Mouse (Mus musculus) embryonic facial prominence, embryonic 11.5 days (tissue): ENCODE measurements around the gene Dpep1. TPM values are rescaled to one million over a fixed set of nuclear protein-coding genes. Genes with fewer than 3 reads are reported as not detected.
A peak's percentile ranks its signal among the peaks of the same experiment; 100 is the strongest.

ENCODE experiments used
- ATAC-seq: fragments of 200-750 bp; cut with Nextera tagmentation; replicated peaks from 2 replicates; pipeline ENCODE4 v1.8.0; 2017; ENCODE audit warnings: low read depth; ENCODE audit not compliant: insufficient number of reproducible peaks, low FRiP score, low TSS enrichment
- DNase-seq: peaks from one replicate; pipeline ENCODE4 v3.0.0-alpha.2; 2015; ENCODE audit warnings: low spot score
- H3K27ac ChIP-seq: fragments of 300-500 bp; sonication (generic); replicated peaks from 2 replicates; pipeline ENCODE4 v1.5.1; 2014; ENCODE audit warnings: mild to moderate bottlenecking, low read depth, low read length, control low read depth
- H3K27me3 ChIP-seq: fragments of 300-500 bp; sonication (generic); 2 replicates; pipeline ENCODE4 v1.6.1; 2014; ENCODE audit warnings: mild to moderate bottlenecking, low read length, moderate library complexity, mixed read lengths; ENCODE audit not compliant: control insufficient read depth, insufficient read depth
- H3K36me3 ChIP-seq: fragments of 300-500 bp; sonication (generic); replicated peaks from 2 replicates; pipeline ENCODE4 v1.6.1; 2014; ENCODE audit warnings: low read depth, mild to moderate bottlenecking, low read length, moderate library complexity, mixed read lengths; ENCODE audit not compliant: control insufficient read depth, insufficient read depth
- H3K4me1 ChIP-seq: fragments of 300-500 bp; sonication (generic); 2 replicates; pipeline ENCODE4 v1.6.1; 2014; ENCODE audit warnings: low read length, mixed read lengths; ENCODE audit not compliant: control insufficient read depth, insufficient read depth
- H3K4me2 ChIP-seq: fragments of 300-500 bp; sonication (generic); 2 replicates; pipeline ENCODE4 v1.6.1; 2014; ENCODE audit warnings: low read depth, mild to moderate bottlenecking, control low read depth, low read length, moderate library complexity
- H3K4me3 ChIP-seq: fragments of 300-500 bp; sonication (generic); 2 replicates; pipeline ENCODE4 v1.5.1; 2014; ENCODE audit warnings: low read depth, low read length, control low read depth
- H3K9ac ChIP-seq: fragments of 300-500 bp; sonication (generic); replicated peaks from 2 replicates; pipeline ENCODE4 v1.6.1; 2014; ENCODE audit warnings: mild to moderate bottlenecking, control low read depth, low read length
- H3K9me3 ChIP-seq: fragments of 300-500 bp; sonication (generic); replicated peaks from 2 replicates; pipeline ENCODE4 v1.6.1; 2016; ENCODE audit warnings: mild to moderate bottlenecking, low read length, inconsistent platforms, mixed read lengths; ENCODE audit not compliant: control insufficient read depth
- WGBS: fragments of 180-500 bp; shearing (Covaris S2); extraction: QIAGEN DNeasy Blood & Tissue Kit; methylation state at CpG from one replicate; pipeline ENCODE4 v1.1.7; 2014; 5-methylcytosine and 5-hydroxymethylcytosine counted together
- polyA plus RNA-seq: library from polyadenylated mRNA; unstranded; fragments of >200 nt; fragmentation: Nextera tagmentation; extraction: Ambion mirVana; gene quantifications from 2 replicates; pipeline ENCODE4 v1.2.1, GENCODE M21; 2014

The Dpep1 gene
- polyA plus RNA-seq, 1 experiment from 2014 or later = 5.5 TPM

DNA sequence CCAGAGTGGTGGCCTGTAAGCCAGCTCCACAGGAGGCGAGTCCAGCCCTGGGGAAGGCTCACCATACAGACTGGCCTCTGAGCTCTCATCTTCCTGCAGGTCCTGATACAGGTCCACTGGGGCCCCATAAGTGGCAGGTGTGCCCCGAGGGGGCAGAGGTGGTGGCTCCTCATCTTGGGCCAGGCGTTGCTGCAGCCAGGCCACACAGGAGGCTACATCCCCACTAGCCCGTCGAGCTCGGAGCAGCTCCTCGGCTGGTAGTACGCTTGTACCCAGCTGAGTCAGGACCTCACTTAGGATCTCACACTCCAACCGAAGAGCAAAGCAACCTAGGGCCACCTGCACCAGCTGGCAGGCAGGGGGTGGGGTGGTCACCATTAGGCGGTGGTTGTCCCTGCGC lies 47.7 kb downstream of the Dpep1 start:
- Histone ChIP-seq H3K27ac (no peak overlapping the region), H3K4me3 (no peak overlapping the region), H3K4me1 (no peaks in the 10 kb centered on the region), H3K36me3 (no peaks in the 10 kb centered on the region), H3K4me2 (no peak overlapping the region), H3K27me3 (peaks cover 9% of the 10 kb centered on the region), H3K9me3 (no peaks in the 10 kb centered on the region), H3K9ac (no peak overlapping the region)
- 75% methylated on average over 11 of the region's 11 CpGs for WGBS
- DNase-seq (no peak), ATAC-seq (no peak)

GRCm38 (mm10) chr8:123234918-123235519 lies 49.0 kb downstream of the Dpep1 start:
- no peaks in the 10 kb centered on the region for H3K36me3 ChIP-seq
- no peak for DNase-seq
- no peaks in the 10 kb centered on the region for H3K9me3 ChIP-seq
- H3K4me2 ChIP-seq = peak overlapping the region; percentile 88
- H3K9ac ChIP-seq = peak overlapping the region; percentile 49; the same call in 1 of the 2 replicates
- peak overlapping the region; percentile 47 for H3K4me3 ChIP-seq
- ATAC-seq = no peak
- 37% methylated on average over 13 of the region's 13 CpGs for whole genome bisulfite sequencing
- no peaks in the 10 kb centered on the region for H3K4me1 ChIP-seq
- H3K27ac ChIP-seq = no peak overlapping the region
- peaks cover 9% of the 10 kb centered on the region for H3K27me3 ChIP-seq

GRCm38 (mm10) chr8:123235520-123236497 lies 49.8 kb downstream of the Dpep1 start, which contains the start of gene Spata2l:
TSS of gene Spata2l (minus strand) at chr8:123236233.
- WGBS = 1% methylated on average over 57 of the region's 57 CpGs
- peak; percentile 92 for DNase-seq
- Histone ChIP-seq H3K4me2 (peak within 1 kb of the TSS; percentile 88), H3K4me3 (peak within 1 kb of the TSS; percentile 47), H3K36me3 (no peaks in the 10 kb centered on the region), H3K27me3 (peaks cover 9% of the 10 kb centered on the region), H3K4me1 (no peaks in the 10 kb centered on the region), H3K9ac (peak within 1 kb of the TSS; percentile 49), H3K9me3 (no peaks in the 10 kb centered on the region), H3K27ac (no peak within 1 kb of the TSS; the same call in 1 of the 2 replicates)
- peak; percentile 86 for ATAC-seq

GRCm38 (mm10) chr8:123239398-123239797 lies 53.4 kb downstream of the Dpep1 start:
- Histone ChIP-seq H3K27me3 (peaks cover 9% of the 10 kb centered on the region), H3K36me3 (no peaks in the 10 kb centered on the region), H3K4me2 (no peak overlapping the region), H3K9ac (no peak overlapping the region), H3K4me3 (no peak overlapping the region), H3K4me1 (no peaks in the 10 kb centered on the region), H3K27ac (no peak overlapping the region), H3K9me3 (no peaks in the 10 kb centered on the region)
- DNase-seq = no peak
- ATAC-seq = no peak
- WGBS = 87% methylated on average over 10 of the region's 10 CpGs

- Histone ChIP-seq H3K36me3 (peaks cover 5% of the 10 kb centered on the region), H3K27ac (no peak overlapping the region), H3K9ac (no peak overlapping the region), H3K4me1 (no peaks in the 10 kb centered on the region), H3K27me3 (no peaks in the 10 kb centered on the region), H3K9me3 (no peaks in the 10 kb centered on the region), H3K4me2 (no peak overlapping the region), H3K4me3 (no peak overlapping the region)
- DNase-seq (no peak), ATAC-seq (no peak)
- WGBS = 90% methylated on average over 7 of the region's 7 CpGs
These were observed 56.3 kb downstream of the Dpep1 start for GRCm38 (mm10) chr8:123242107-123242923.

DNA sequence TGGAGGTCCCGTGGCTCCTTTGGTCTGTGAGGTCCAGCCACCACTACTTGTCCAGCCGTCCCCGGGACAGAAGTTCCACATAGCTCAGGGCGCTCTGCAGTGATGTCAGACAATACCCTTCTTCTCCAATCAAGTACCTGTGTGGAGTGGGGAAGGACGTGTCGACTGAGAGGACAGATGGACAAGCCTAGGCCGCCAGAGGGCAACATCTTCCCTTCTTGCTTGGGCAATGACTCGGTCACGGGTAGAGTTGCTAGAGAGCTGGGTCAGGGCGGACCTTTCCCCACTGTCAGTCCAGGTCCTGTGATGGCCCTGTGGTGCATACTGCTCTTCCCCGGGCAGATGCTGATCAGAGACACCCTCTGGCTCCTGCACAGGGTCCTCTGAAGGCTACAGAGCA lies 57.0 kb downstream of the Dpep1 start:
- H3K36me3 ChIP-seq = peaks cover 5% of the 10 kb centered on the region
- no peaks in the 10 kb centered on the region for H3K9me3 ChIP-seq
- no peak overlapping the region for H3K4me3 ChIP-seq
- ATAC-seq (no peak), DNase-seq (no peak)
- H3K4me1 ChIP-seq = no peaks in the 10 kb centered on the region
- no peak overlapping the region for H3K27ac ChIP-seq
- WGBS = 67% methylated on average over 11 of the region's 11 CpGs
- H3K27me3 ChIP-seq = no peaks in the 10 kb centered on the region
- H3K4me2 ChIP-seq = no peak overlapping the region
- H3K9ac ChIP-seq = no peak overlapping the region

DNA sequence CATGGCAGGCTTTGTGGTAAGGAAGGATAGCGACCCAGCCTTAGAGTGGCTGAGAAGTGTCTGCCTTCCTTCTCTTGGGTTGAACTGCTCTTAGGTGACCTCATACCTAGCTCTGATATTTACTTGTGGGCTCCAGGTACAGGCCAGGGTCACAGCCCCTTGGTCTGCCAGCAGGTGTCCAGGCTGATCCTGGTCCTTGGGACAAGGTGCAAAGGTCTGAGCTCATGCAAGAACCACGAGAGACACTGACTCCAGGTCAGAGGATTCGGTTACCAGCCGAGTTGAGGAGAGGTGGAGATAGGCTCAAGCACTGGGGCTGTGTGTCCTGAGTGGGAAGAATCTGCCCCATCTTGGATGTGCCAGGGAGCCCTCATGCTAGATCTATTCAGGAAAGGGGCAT lies 58.3 kb downstream of the Dpep1 start:
- WGBS = 93% methylated on average over 4 of the region's 4 CpGs
- Histone ChIP-seq H3K9me3 (no peaks in the 10 kb centered on the region), H3K27ac (no peak overlapping the region), H3K36me3 (peaks cover 5% of the 10 kb centered on the region), H3K4me1 (no peaks in the 10 kb centered on the region), H3K9ac (no peak overlapping the region), H3K4me3 (no peak overlapping the region), H3K4me2 (no peak overlapping the region), H3K27me3 (no peaks in the 10 kb centered on the region)
- no peak for ATAC-seq
- no peak for DNase-seq
